Mouse (Mus musculus) telencephalon, adult 2 months (tissue): ENCODE measurements at regions not wholly inside any gene's neighbourhood (a gene's known extent, or its start where the extent isn't known, plus 50 kb on each side); places are given as distances from the start of the nearest gene placed in this dataset.
A peak's percentile ranks its signal among the peaks of the same experiment; 100 is the strongest.
"Not testable (repeated sequence)": the region's sequence is repeated elsewhere in the genome, so short reads cannot be mapped to it uniquely, and the experiment has no call there.

Experiments
- DNase-seq: peaks from one replicate; pipeline ENCODE4 v3.0.0-alpha.2; 2011; ENCODE audit warnings: low read depth, low spot score

GRCm38 (mm10) chr3:79002173-79002848 is 284.0 kb downstream of the Rapgef2 start:
- DNase-seq = no peak

GRCm38 (mm10) chr3:79001754-79002153 is 284.6 kb downstream of the Rapgef2 start:
- no peak for DNase-seq

GRCm38 (mm10) chr3:79000293-79000692 is 286.0 kb downstream of the Rapgef2 start:
- no peak for DNase-seq

- DNase-seq = no peak
These were observed 286.5 kb downstream of the Rapgef2 start for GRCm38 (mm10) chr3:78999803-79000202.

- DNase-seq = peak; percentile 26
These were observed 298.2 kb downstream of the Rapgef2 start for GRCm38 (mm10) chr3:78988120-78988519.

GRCm38 (mm10) chr3:78986726-78987125 is 299.6 kb downstream of the Rapgef2 start:
- no peak for DNase-seq

- DNase-seq = no peak
These were observed 305.3 kb downstream of the Rapgef2 start for GRCm38 (mm10) chr3:78981057-78981456.

- peak; percentile 41 for DNase-seq
These were observed 307.5 kb downstream of the Rapgef2 start for GRCm38 (mm10) chr3:78978781-78979180.

- DNase-seq = not testable (repeated sequence)
These were observed 319.4 kb downstream of the Rapgef2 start for GRCm38 (mm10) chr3:78966683-78967549.

- no peak for DNase-seq
These were observed 322.0 kb downstream of the Rapgef2 start for GRCm38 (mm10) chr3:78964231-78964858.

GRCm38 (mm10) chr3:78958781-78959180 is 327.5 kb downstream of the Rapgef2 start:
- DNase-seq = no peak

GRCm38 (mm10) chr3:78955364-78955763 is 331.0 kb downstream of the Rapgef2 start:
- no peak for DNase-seq

- DNase-seq = not testable (repeated sequence)
These were observed 336.9 kb downstream of the Rapgef2 start for GRCm38 (mm10) chr3:78949385-78949784.

- no peak for DNase-seq
These were observed 337.6 kb downstream of the Rapgef2 start for GRCm38 (mm10) chr3:78948700-78949099.

- DNase-seq = no peak
These were observed 338.1 kb downstream of the Rapgef2 start for GRCm38 (mm10) chr3:78948171-78948570.

GRCm38 (mm10) chr3:78947183-78947582 is 339.1 kb downstream of the Rapgef2 start:
- DNase-seq = no peak

GRCm38 (mm10) chr3:78944185-78944584 is 342.1 kb downstream of the Rapgef2 start:
- no peak for DNase-seq

GRCm38 (mm10) chr3:78932975-78933374 is 353.3 kb downstream of the Rapgef2 start:
- no peak for DNase-seq

GRCm38 (mm10) chr3:78919850-78920249 is 366.5 kb downstream of the Rapgef2 start:
- DNase-seq = no peak

- peak; percentile 60 for DNase-seq
These were observed 366.9 kb downstream of the Rapgef2 start for GRCm38 (mm10) chr3:78919407-78919806.

GRCm38 (mm10) chr3:78908196-78908844 is 378.0 kb downstream of the Rapgef2 start:
- DNase-seq = peak; percentile 50

GRCm38 (mm10) chr3:78907778-78908177 is 378.5 kb downstream of the Rapgef2 start:
- DNase-seq = no peak
